Mouse (Mus musculus): Measurements from ENCODE around the gene Eloa.

GRCm38 (mm10) chr4:135968271-135968869, 53.2 kb downstream of the Eloa start:
- TF ChIP-seq POLR2A (IDR thresholded peaks at IDR 0.05; ENCODE audit: extremely low read depth, insufficient read depth, low read length): no peak
- no peak for TF ChIP-seq CTCF (IDR thresholded peaks at IDR 0.05; ENCODE audit: extremely low read depth, insufficient read depth, low read length)
